Mouse (Mus musculus): ENCODE data around the gene Iffo1. TPM values are rescaled to one million over a fixed set of nuclear protein-coding genes. Genes with fewer than 3 reads are reported as not detected.

Iffo1 gene
- polyA plus RNA-seq, 1 experiment, result 35.0 TPM

DNA sequence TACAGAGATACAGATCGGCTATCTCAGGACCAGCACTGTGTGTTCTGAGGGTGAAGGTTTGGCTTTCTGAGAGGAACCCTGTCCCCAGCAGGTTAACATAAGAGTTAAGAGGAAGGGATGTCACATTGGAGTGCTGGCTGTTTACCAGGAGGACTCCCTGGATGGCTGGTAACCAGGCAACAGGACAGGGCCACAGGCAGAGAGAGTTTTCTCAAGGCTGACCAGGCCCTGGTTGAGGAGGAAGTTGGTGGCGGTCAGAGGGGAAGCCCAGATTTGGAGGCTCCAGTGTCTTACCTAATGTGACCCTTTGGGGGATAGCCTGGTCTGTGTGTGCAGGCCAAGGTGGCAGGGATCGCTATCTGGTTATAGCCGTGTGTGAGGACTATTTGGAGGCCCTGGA lies 1.8 kb downstream of the Iffo1 start:
- Histone ChIP-seq H3K36me3 (ENCODE audit: control insufficient read depth, insufficient read depth, low read length) (no peaks in the 10 kb centered on the region), H3K4me3 (ENCODE audit: insufficient read depth, low read depth, low read length) (peak overlapping the region; percentile 16; the same call in 1 of the 2 replicates), H3K27me3 (replicated peaks; ENCODE audit: control insufficient read depth, insufficient read depth, low read length) (no peaks in the 10 kb centered on the region), H3K4me1 (ENCODE audit: control insufficient read depth, insufficient read depth, low read length) (peaks cover 29% of the 10 kb centered on the region), H3K27ac (ENCODE audit: insufficient read depth, low read depth, low read length) (peak overlapping the region; percentile 44)
- DNase-seq, result peak; percentile 61
- 42% methylated on average over 4 of the region's 4 CpGs for WGBS
- TF ChIP-seq POLR2A (IDR thresholded peaks at IDR 0.05; ENCODE audit: low read depth, low read length) (no peak), CTCF (conservative IDR thresholded peaks at IDR 0.05; ENCODE audit: insufficient read depth, insufficient read length, low read depth, low read length) (no peak)

DNA sequence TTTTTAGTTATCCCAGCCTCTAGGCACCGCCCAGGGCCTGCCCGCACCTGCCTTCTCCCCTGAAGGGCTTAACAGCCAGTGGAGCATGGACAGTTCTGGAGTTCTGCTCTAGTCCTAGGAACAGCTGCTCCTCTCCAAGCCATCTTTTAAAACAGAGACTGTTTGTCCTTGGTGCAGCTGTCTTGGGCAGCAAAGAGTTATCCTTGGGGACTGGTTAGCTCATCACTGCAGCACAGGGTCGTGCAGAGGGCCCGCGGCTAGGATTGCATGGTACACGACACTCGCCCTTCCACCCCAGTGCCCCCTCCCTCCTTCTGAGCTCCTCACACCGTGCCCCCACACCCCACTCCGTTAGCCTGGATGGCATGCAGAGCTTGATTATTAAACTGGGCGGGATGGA lies 2.3 kb downstream of the Iffo1 start:
- DNase-seq, result no peak
- no peak for TF ChIP-seq CTCF (conservative IDR thresholded peaks at IDR 0.05; ENCODE audit: insufficient read depth, insufficient read length, low read depth, low read length)
- no peak for TF ChIP-seq POLR2A (IDR thresholded peaks at IDR 0.05; ENCODE audit: low read depth, low read length)
- Histone ChIP-seq H3K27me3 (replicated peaks; ENCODE audit: control insufficient read depth, insufficient read depth, low read length) (no peaks in the 10 kb centered on the region), H3K36me3 (ENCODE audit: control insufficient read depth, insufficient read depth, low read length) (no peaks in the 10 kb centered on the region), H3K4me1 (ENCODE audit: control insufficient read depth, insufficient read depth, low read length) (peaks cover 29% of the 10 kb centered on the region), H3K4me3 (ENCODE audit: insufficient read depth, low read depth, low read length) (peak overlapping the region; percentile 16; the same call in 1 of the 2 replicates), H3K27ac (ENCODE audit: insufficient read depth, low read depth, low read length) (peak overlapping the region; percentile 44)
- 52% methylated on average over 10 of the region's 10 CpGs for WGBS

DNA sequence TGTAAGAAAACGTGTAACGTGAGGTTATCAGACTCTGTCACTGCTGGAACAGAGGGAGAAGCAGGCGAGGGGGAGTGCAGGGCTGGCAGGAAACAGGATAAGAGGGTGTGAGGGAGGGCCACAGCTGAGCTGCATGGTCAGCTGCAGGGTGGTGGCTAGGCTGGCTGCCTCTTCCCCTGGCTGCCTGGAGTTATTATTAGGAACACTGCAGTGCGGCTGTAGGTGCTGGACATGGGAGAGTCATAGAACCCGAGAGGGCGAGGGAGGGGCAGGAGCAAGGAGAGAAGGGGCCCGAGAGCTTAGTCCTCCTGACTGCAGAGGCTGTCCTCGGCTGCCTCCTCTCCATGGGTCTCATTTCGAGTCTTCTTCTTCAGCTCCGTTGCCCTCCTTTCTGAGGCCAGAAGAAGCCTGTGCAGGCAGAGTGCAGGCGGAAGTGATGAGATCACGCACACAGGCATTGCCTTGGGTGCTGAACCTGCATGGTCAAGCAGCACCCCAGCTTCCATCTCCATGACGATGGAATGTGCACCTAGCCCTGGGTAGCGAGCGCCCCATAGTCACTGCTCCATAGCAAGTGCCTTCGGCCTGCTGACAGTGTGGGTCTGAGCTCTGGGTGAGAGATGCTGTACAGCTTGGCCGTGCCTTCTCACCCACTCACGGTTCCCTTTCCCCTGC lies 3.3 kb downstream of the Iffo1 start:
- 27% methylated on average over 18 of the region's 18 CpGs for WGBS
- Histone ChIP-seq H3K27ac (ENCODE audit: insufficient read depth, low read depth, low read length) (peak overlapping the region; percentile 48), H3K36me3 (ENCODE audit: control insufficient read depth, insufficient read depth, low read length) (no peaks in the 10 kb centered on the region), H3K4me1 (ENCODE audit: control insufficient read depth, insufficient read depth, low read length) (peaks cover 29% of the 10 kb centered on the region), H3K27me3 (replicated peaks; ENCODE audit: control insufficient read depth, insufficient read depth, low read length) (no peaks in the 10 kb centered on the region), H3K4me3 (ENCODE audit: insufficient read depth, low read depth, low read length) (no peak overlapping the region)
- DNase-seq, result peak; percentile 40
- TF ChIP-seq CTCF (conservative IDR thresholded peaks at IDR 0.05; ENCODE audit: insufficient read depth, insufficient read length, low read depth, low read length) (no peak), POLR2A (IDR thresholded peaks at IDR 0.05; ENCODE audit: low read depth, low read length) (no peak)

DNA sequence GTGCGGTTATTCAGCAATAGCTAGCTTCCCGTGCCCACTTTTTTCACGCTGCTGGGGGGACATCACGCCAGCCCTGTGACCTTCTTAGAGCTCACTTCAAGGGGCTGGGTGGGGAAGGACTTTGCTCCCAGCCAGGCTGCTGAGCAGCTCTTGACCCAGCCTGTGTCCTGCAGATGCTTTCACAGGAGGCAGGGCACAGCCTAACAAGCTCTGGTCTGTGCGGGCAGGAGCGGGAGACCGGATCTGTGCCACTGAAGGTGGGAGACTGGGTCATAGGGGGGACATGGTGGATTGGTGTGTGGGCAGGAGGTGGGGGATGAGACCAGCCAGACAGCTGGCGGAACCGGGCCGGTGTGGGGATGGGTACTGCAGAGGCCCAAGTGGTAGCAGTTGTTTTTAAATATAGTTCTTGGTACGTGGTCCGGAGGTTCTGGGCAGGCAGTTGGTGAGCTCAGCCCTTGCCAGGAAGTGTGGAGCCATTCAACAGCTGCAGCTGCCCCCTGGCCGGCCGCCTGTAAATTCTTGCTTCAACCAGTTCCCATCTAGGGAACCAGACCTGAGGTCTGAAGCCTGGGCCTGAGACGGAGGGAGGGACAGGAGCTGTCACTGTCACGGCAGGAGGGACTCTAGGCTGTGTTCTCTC lies 4.0 kb downstream of the Iffo1 start:
- Histone ChIP-seq H3K36me3 (ENCODE audit: control insufficient read depth, insufficient read depth, low read length) (no peaks in the 10 kb centered on the region), H3K4me3 (ENCODE audit: insufficient read depth, low read depth, low read length) (no peak overlapping the region), H3K27me3 (replicated peaks; ENCODE audit: control insufficient read depth, insufficient read depth, low read length) (no peaks in the 10 kb centered on the region), H3K4me1 (ENCODE audit: control insufficient read depth, insufficient read depth, low read length) (peaks cover 27% of the 10 kb centered on the region), H3K27ac (ENCODE audit: insufficient read depth, low read depth, low read length) (peak overlapping the region; percentile 48; the same call in 1 of the 2 replicates)
- peak; percentile 79 for DNase-seq
- WGBS, result 24% methylated on average over 16 of the region's 16 CpGs
- TF ChIP-seq POLR2A (IDR thresholded peaks at IDR 0.05; ENCODE audit: low read depth, low read length) (no peak), CTCF (conservative IDR thresholded peaks at IDR 0.05; ENCODE audit: insufficient read depth, insufficient read length, low read depth, low read length) (no peak)

DNA sequence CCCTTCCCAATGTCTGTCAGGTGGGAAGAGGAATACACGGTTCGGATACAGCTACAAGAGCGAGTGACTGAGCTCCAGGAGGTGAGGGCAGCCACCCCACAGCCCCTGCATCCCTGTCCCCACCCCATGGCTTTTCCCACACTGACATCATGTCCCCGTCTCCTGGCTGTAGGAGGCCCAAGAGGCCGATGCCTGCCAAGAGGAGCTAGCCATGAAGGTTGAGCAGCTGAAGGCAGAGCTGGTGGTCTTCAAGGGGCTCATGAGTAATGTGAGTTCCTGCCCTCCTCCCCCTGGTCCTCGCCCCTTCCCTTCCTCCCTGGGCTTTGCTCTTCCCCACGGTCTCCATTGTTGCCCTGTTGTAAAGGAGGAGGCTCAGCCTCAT lies 4.5 kb downstream of the Iffo1 start:
- WGBS, result 48% methylated on average over 7 of the region's 7 CpGs
- peaks cover 23% of the 10 kb centered on the region for H3K4me1 ChIP-seq (ENCODE audit: control insufficient read depth, insufficient read depth, low read length)
- H3K36me3 ChIP-seq (ENCODE audit: control insufficient read depth, insufficient read depth, low read length), result no peaks in the 10 kb centered on the region
- no peak for TF ChIP-seq CTCF (conservative IDR thresholded peaks at IDR 0.05; ENCODE audit: insufficient read depth, insufficient read length, low read depth, low read length)
- H3K27ac ChIP-seq (ENCODE audit: insufficient read depth, low read depth, low read length), result peak overlapping the region; percentile 43; the same call in 1 of the 2 replicates
- no peaks in the 10 kb centered on the region for H3K27me3 ChIP-seq (replicated peaks; ENCODE audit: control insufficient read depth, insufficient read depth, low read length)
- DNase-seq, result no peak
- H3K4me3 ChIP-seq (ENCODE audit: insufficient read depth, low read depth, low read length), result no peak overlapping the region

DNA sequence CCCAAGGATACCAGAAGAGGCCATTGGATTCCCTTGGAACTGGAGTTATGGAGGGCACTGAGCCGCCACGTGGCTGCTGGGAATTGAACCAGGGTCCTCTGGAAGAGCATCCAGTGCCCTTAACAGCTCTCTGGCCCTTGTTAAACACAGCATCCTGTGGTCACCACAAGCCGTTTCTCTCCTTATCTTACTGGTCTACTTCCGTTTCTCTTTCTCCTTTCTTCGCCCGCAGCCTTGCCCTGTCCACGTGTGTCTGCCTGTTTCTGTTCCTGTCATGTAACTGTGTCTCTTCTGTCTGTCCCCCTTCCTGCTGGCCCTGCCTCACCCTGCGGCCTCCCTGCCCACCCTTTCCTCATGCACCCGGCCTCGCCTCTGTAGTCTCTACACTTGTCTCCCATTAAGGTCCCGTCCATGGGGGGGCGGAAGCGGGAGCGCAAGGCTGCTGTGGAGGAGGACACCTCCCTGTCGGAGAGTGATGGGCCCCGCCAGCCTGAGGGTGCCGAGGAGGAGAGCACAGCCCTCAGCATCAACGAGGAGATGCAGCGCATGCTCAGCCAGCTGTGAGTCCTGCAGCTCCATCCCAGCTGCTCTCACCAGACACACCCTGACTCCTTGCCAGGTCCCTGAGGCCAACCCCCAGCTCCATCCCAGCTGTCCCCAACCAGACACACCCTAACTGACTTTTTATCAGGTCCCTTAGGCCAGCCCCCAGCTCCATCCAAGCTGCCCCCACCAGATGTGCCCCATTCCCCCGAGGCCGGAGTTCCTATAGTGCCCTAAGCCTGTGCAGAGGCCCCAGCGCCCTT lies 7.4 kb downstream of the Iffo1 start:
- WGBS, result 81% methylated on average over 22 of the region's 22 CpGs
- Histone ChIP-seq H3K4me1 (ENCODE audit: control insufficient read depth, insufficient read depth, low read length) (peaks cover 16% of the 10 kb centered on the region), H3K4me3 (ENCODE audit: insufficient read depth, low read depth, low read length) (no peak overlapping the region), H3K36me3 (ENCODE audit: control insufficient read depth, insufficient read depth, low read length) (no peaks in the 10 kb centered on the region), H3K27me3 (replicated peaks; ENCODE audit: control insufficient read depth, insufficient read depth, low read length) (no peaks in the 10 kb centered on the region), H3K27ac (ENCODE audit: insufficient read depth, low read depth, low read length) (no peak overlapping the region)
- TF ChIP-seq POLR2A (IDR thresholded peaks at IDR 0.05; ENCODE audit: low read depth, low read length) (no peak), CTCF (conservative IDR thresholded peaks at IDR 0.05; ENCODE audit: insufficient read depth, insufficient read length, low read depth, low read length) (no peak)
- DNase-seq, result no peak

DNA sequence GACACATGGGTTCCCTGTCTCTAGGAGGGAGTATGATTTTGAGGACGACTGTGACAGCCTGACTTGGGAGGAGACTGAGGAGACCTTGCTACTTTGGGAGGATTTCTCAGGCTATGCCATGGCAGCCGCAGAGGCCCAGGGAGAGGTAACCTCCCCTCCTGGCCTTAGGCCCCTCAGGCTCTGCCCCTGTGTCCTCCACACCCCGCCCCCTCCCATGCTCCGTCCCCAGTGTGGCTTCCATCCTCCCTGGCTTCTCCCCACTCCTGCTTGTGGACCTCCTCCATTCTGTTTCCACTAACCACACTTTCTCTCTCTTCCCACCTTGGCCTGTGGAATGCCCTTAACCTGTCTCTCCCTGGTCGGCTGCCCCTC lies 8.0 kb downstream of the Iffo1 start:
- Histone ChIP-seq H3K4me1 (ENCODE audit: control insufficient read depth, insufficient read depth, low read length) (peaks cover 16% of the 10 kb centered on the region), H3K36me3 (ENCODE audit: control insufficient read depth, insufficient read depth, low read length) (no peaks in the 10 kb centered on the region), H3K4me3 (ENCODE audit: insufficient read depth, low read depth, low read length) (no peak overlapping the region), H3K27me3 (replicated peaks; ENCODE audit: control insufficient read depth, insufficient read depth, low read length) (no peaks in the 10 kb centered on the region), H3K27ac (ENCODE audit: insufficient read depth, low read depth, low read length) (no peak overlapping the region)
- TF ChIP-seq CTCF (conservative IDR thresholded peaks at IDR 0.05; ENCODE audit: insufficient read depth, insufficient read length, low read depth, low read length) (no peak), POLR2A (IDR thresholded peaks at IDR 0.05; ENCODE audit: low read depth, low read length) (no peak)
- DNase-seq, result no peak
- 84% methylated on average over 5 of the region's 5 CpGs for WGBS

Data from kidney, adult 2 months (tissue).